Mouse (Mus musculus): ENCODE results near the gene Pcmt1. TPM values are rescaled to one million over a fixed set of nuclear protein-coding genes. Genes with fewer than 3 reads are reported as not detected.
"Not testable (repeated sequence)": the region's sequence is repeated elsewhere in the genome, so short reads cannot be mapped to it uniquely, and the experiment has no call there.

The Pcmt1 gene
- polyA plus RNA-seq, 1 experiment, result 61.6 TPM

- H3K4me2 ChIP-seq (ENCODE audit: low read depth), result no peak overlapping the region
- H3K27me3 ChIP-seq (ENCODE audit: control insufficient read depth, insufficient read depth, insufficient read length), result no peaks in the 10 kb centered on the region
- H3ac ChIP-seq (ENCODE audit: control insufficient read depth, insufficient read length), result no peak overlapping the region
- H3K4me3 ChIP-seq, result no peak overlapping the region
- H3K79me2 ChIP-seq (ENCODE audit: control insufficient read depth, insufficient read depth), result no peaks in the 10 kb centered on the region
- no peak for TF ChIP-seq TCF3 (IDR thresholded peaks at IDR 0.05; ENCODE audit: insufficient read length, low read depth)
- no peak for TF ChIP-seq CEBPB (IDR thresholded peaks at IDR 0.05; ENCODE audit: insufficient read depth, poor library complexity, severe bottlenecking)
- no peak for TF ChIP-seq POLR2A (IDR thresholded peaks at IDR 0.05; ENCODE audit: insufficient read length, low read depth)
- TF ChIP-seq E2F4 (IDR thresholded peaks at IDR 0.05; ENCODE audit: insufficient read depth), result no peak
- TF ChIP-seq SRF (IDR thresholded peaks at IDR 0.05; ENCODE audit: control insufficient read depth, insufficient read length, low read depth), result no peak
- no peak for TF ChIP-seq REST (IDR thresholded peaks at IDR 0.05; ENCODE audit: insufficient read depth, insufficient read length)
- no peak for TF ChIP-seq TCF12 (IDR thresholded peaks at IDR 0.05; ENCODE audit: insufficient read depth, poor library complexity, severe bottlenecking)
- H3K36me3 ChIP-seq (ENCODE audit: control insufficient read depth, insufficient read depth), result no peaks in the 10 kb centered on the region
Measured at GRCm38 (mm10) chr10:7614834-7615233, 66.1 kb downstream of the Pcmt1 start.

- not testable (repeated sequence) for H3K4me2 ChIP-seq (ENCODE audit: low read depth); H3K27me3 ChIP-seq (ENCODE audit: control insufficient read depth, insufficient read depth, insufficient read length)
Measured at GRCm38 (mm10) chr10:7612210-7612609, 68.7 kb downstream of the Pcmt1 start.

GRCm38 (mm10) chr10:7611647-7612046 lies 69.3 kb downstream of the Pcmt1 start:
- no peaks in the 10 kb centered on the region for H3K27me3 ChIP-seq (ENCODE audit: control insufficient read depth, insufficient read depth, insufficient read length)
- H3K4me3 ChIP-seq, result no peak overlapping the region
- no peak for TF ChIP-seq E2F4 (IDR thresholded peaks at IDR 0.05; ENCODE audit: insufficient read depth)
- TF ChIP-seq REST (IDR thresholded peaks at IDR 0.05; ENCODE audit: insufficient read depth, insufficient read length), result no peak
- no peak for TF ChIP-seq POLR2AphosphoS2 (IDR thresholded peaks at IDR 0.05; ENCODE audit: insufficient read length, low read depth)
- no peak for TF ChIP-seq TCF12 (IDR thresholded peaks at IDR 0.05; ENCODE audit: insufficient read depth, poor library complexity, severe bottlenecking)
- no peak for TF ChIP-seq MYOG (IDR thresholded peaks at IDR 0.05; ENCODE audit: control insufficient read depth in 1 of 3, insufficient read depth in 1 of 3, insufficient read length in 2 of 3, low read depth in 2 of 3)
- TF ChIP-seq SRF (IDR thresholded peaks at IDR 0.05; ENCODE audit: control insufficient read depth, insufficient read length, low read depth), result no peak
- no peak for TF ChIP-seq POLR2A (IDR thresholded peaks at IDR 0.05; ENCODE audit: insufficient read length, low read depth)
- TF ChIP-seq MYOD1 (IDR thresholded peaks at IDR 0.05; ENCODE audit: control insufficient read depth in 1 of 3, insufficient read length in 2 of 3, low read depth in 2 of 3), result no peak
- no peak for TF ChIP-seq CEBPB (IDR thresholded peaks at IDR 0.05; ENCODE audit: insufficient read depth, poor library complexity, severe bottlenecking)
- TF ChIP-seq USF1 (IDR thresholded peaks at IDR 0.05; ENCODE audit: low read depth), result no peak
- no peak for TF ChIP-seq MAX (IDR thresholded peaks at IDR 0.05; ENCODE audit: low read depth)
- TF ChIP-seq TCF3 (IDR thresholded peaks at IDR 0.05; ENCODE audit: insufficient read length, low read depth), result no peak
- no peaks in the 10 kb centered on the region for H3K36me3 ChIP-seq (ENCODE audit: control insufficient read depth, insufficient read depth)
- no peaks in the 10 kb centered on the region for H3K79me2 ChIP-seq (ENCODE audit: control insufficient read depth, insufficient read depth)
- no peak overlapping the region for H3K4me2 ChIP-seq (ENCODE audit: low read depth)
- H3ac ChIP-seq (ENCODE audit: control insufficient read depth, insufficient read length), result no peak overlapping the region

More at GRCm38 (mm10) chr10:7612210-7612609, 68.7 kb downstream of the Pcmt1 start:
- H3K36me3 ChIP-seq (ENCODE audit: control insufficient read depth, insufficient read depth); H3K79me2 ChIP-seq (ENCODE audit: control insufficient read depth, insufficient read depth); H3K4me3 ChIP-seq; H3ac ChIP-seq (ENCODE audit: control insufficient read depth, insufficient read length): not testable (repeated sequence)

- TF ChIP-seq TCF12 (IDR thresholded peaks at IDR 0.05; ENCODE audit: insufficient read depth, poor library complexity, severe bottlenecking) (no peak), POLR2AphosphoS2 (IDR thresholded peaks at IDR 0.05; ENCODE audit: insufficient read length, low read depth) (no peak), REST (IDR thresholded peaks at IDR 0.05; ENCODE audit: insufficient read depth, insufficient read length) (no peak), USF1 (IDR thresholded peaks at IDR 0.05; ENCODE audit: low read depth) (no peak), SRF (IDR thresholded peaks at IDR 0.05; ENCODE audit: control insufficient read depth, insufficient read length, low read depth) (no peak), MAX (IDR thresholded peaks at IDR 0.05; ENCODE audit: low read depth) (no peak), CEBPB (IDR thresholded peaks at IDR 0.05; ENCODE audit: insufficient read depth, poor library complexity, severe bottlenecking) (no peak), MYOD1 (IDR thresholded peaks at IDR 0.05; ENCODE audit: control insufficient read depth in 1 of 3, insufficient read length in 2 of 3, low read depth in 2 of 3) (no peak), POLR2A (IDR thresholded peaks at IDR 0.05; ENCODE audit: insufficient read length, low read depth) (no peak), MYOG (IDR thresholded peaks at IDR 0.05; ENCODE audit: control insufficient read depth in 1 of 3, insufficient read depth in 1 of 3, insufficient read length in 2 of 3, low read depth in 2 of 3) (no peak), E2F4 (IDR thresholded peaks at IDR 0.05; ENCODE audit: insufficient read depth) (no peak), TCF3 (IDR thresholded peaks at IDR 0.05; ENCODE audit: insufficient read length, low read depth) (no peak)
- H3K36me3 ChIP-seq (ENCODE audit: control insufficient read depth, insufficient read depth), result no peaks in the 10 kb centered on the region
- H3K4me2 ChIP-seq (ENCODE audit: low read depth), result no peak overlapping the region
- H3K27me3 ChIP-seq (ENCODE audit: control insufficient read depth, insufficient read depth, insufficient read length), result no peaks in the 10 kb centered on the region
- H3ac ChIP-seq (ENCODE audit: control insufficient read depth, insufficient read length), result no peak overlapping the region
- no peaks in the 10 kb centered on the region for H3K79me2 ChIP-seq (ENCODE audit: control insufficient read depth, insufficient read depth)
- no peak overlapping the region for H3K4me3 ChIP-seq
Measured at GRCm38 (mm10) chr10:7608611-7609010, 72.3 kb downstream of the Pcmt1 start.

GRCm38 (mm10) chr10:7606437-7606836 lies 74.5 kb downstream of the Pcmt1 start:
- H3K4me3 ChIP-seq, result no peak overlapping the region
- no peak overlapping the region for H3ac ChIP-seq (ENCODE audit: control insufficient read depth, insufficient read length)
- TF ChIP-seq E2F4 (IDR thresholded peaks at IDR 0.05; ENCODE audit: insufficient read depth) (no peak), TCF12 (IDR thresholded peaks at IDR 0.05; ENCODE audit: insufficient read depth, poor library complexity, severe bottlenecking) (no peak), MAX (IDR thresholded peaks at IDR 0.05; ENCODE audit: low read depth) (no peak), SRF (IDR thresholded peaks at IDR 0.05; ENCODE audit: control insufficient read depth, insufficient read length, low read depth) (no peak), TCF3 (IDR thresholded peaks at IDR 0.05; ENCODE audit: insufficient read length, low read depth) (no peak), POLR2A (IDR thresholded peaks at IDR 0.05; ENCODE audit: insufficient read length, low read depth) (no peak), REST (IDR thresholded peaks at IDR 0.05; ENCODE audit: insufficient read depth, insufficient read length) (no peak), MYOG (IDR thresholded peaks at IDR 0.05; ENCODE audit: control insufficient read depth in 1 of 3, insufficient read depth in 1 of 3, insufficient read length in 2 of 3, low read depth in 2 of 3) (no peak), CEBPB (IDR thresholded peaks at IDR 0.05; ENCODE audit: insufficient read depth, poor library complexity, severe bottlenecking) (no peak), MYOD1 (IDR thresholded peaks at IDR 0.05; ENCODE audit: control insufficient read depth in 1 of 3, insufficient read length in 2 of 3, low read depth in 2 of 3) (no peak), USF1 (IDR thresholded peaks at IDR 0.05; ENCODE audit: low read depth) (no peak), POLR2AphosphoS2 (IDR thresholded peaks at IDR 0.05; ENCODE audit: insufficient read length, low read depth) (no peak)
- H3K36me3 ChIP-seq (ENCODE audit: control insufficient read depth, insufficient read depth), result no peaks in the 10 kb centered on the region
- no peaks in the 10 kb centered on the region for H3K27me3 ChIP-seq (ENCODE audit: control insufficient read depth, insufficient read depth, insufficient read length)
- no peaks in the 10 kb centered on the region for H3K79me2 ChIP-seq (ENCODE audit: control insufficient read depth, insufficient read depth)
- H3K4me2 ChIP-seq (ENCODE audit: low read depth), result no peak overlapping the region

Data from myocyte (in vitro differentiated cells).